Comparison of ENCODE assay signal across 19 mouse cellular contexts in genomic region chr9:97773911-97774310, GRCm38 (mm10).
DNase-seq lines count a peak whose midpoint lies in the region; ATAC-seq and TF ChIP-seq lines count a peak whose summit lies in the region.
"Had no signal": no experiment of that assay in that cellular context is flagged by ENCODE, and none has a peak within 500 bp of the region (broad histone marks: within the 10 kb centered on the region; RNA-seq: fewer than 3 reads in every experiment).

No protein-coding gene starts in this region.

- H3K4me2 ChIP-seq in embryonic facial prominence, embryonic 14.5 days (ENCODE audit: low read depth, low read length), result no peak overlapping the region
- H3K4me2 ChIP-seq: forebrain, embryonic 13.5 days; limb, embryonic 15.5 days had no signal

- no peak for TF ChIP-seq CTCF in brain, embryonic 14.5 days (IDR thresholded peaks at IDR 0.05; ENCODE audit: borderline replicate concordance, extremely low read depth, insufficient read depth, insufficient read length)

- DNase-seq in embryonic facial prominence, embryonic 14.5 days (ENCODE audit: low spot score), result peak; percentile 39
- no peak for DNase-seq in embryonic facial prominence, embryonic 10.5 days (ENCODE audit: low spot score)
- peak; percentile 16 to 20 for DNase-seq in left cerebral cortex, adult 18-20 months (ENCODE audit: low spot score in 2 of 2)
- DNase-seq in left cerebral cortex, postnatal 14 days (ENCODE audit: low spot score in 2 of 2), result no peak
- DNase-seq in brain, embryonic 14.5 days (ENCODE audit: low read depth), result peak; percentile 52
- peak; percentile 25 to 37 for DNase-seq in layer of hippocampus, postnatal 10 days (ENCODE audit: low spot score in 2 of 2)
- no peak for DNase-seq in adrenal gland, adult 18-20 months (ENCODE audit: low spot score in 2 of 2)
- DNase-seq: B cell, adult 2 months; gastrocnemius, postnatal 36 days; midbrain, embryonic 14.5 days; right cerebral cortex, postnatal 25 days; thymus, adult 2 months had no signal

- 69% methylated on average over 3 of the region's 3 CpGs for WGBS in embryonic facial prominence, embryonic 14.5 days
- WGBS in embryonic facial prominence, embryonic 10.5 days, result 88% methylated on average over 3 of the region's 3 CpGs

- H3K27ac ChIP-seq in embryonic facial prominence, embryonic 14.5 days (replicated peaks; ENCODE audit: low read depth, low read length), result no peak overlapping the region
- no peak overlapping the region for H3K27ac ChIP-seq in embryonic facial prominence, embryonic 10.5 days (replicated peaks)
- H3K27ac ChIP-seq: forebrain, embryonic 13.5 days; heart, embryonic 10.5 days; limb, embryonic 15.5 days had no signal

- no peak for TF ChIP-seq POLR2A in brain, embryonic 14.5 days (IDR thresholded peaks at IDR 0.05; ENCODE audit: borderline replicate concordance, extremely low read depth, insufficient read depth, insufficient read length, poor library complexity, severe bottlenecking)

- no peak overlapping the region for H3K4me3 ChIP-seq in embryonic facial prominence, embryonic 14.5 days (ENCODE audit: low read depth, low read length)
- H3K4me3 ChIP-seq in embryonic facial prominence, embryonic 10.5 days, result no peak overlapping the region
- H3K4me3 ChIP-seq: erythroblast, embryonic 14.5 days; forebrain, embryonic 13.5 days; heart, embryonic 10.5 days; limb, embryonic 15.5 days; myocyte had no signal

- intact Hi-C loops in left cerebral cortex, postnatal 14 days (cut with DNase I), result no loop called here

- H3K36me3 ChIP-seq in embryonic facial prominence, embryonic 14.5 days (ENCODE audit: control insufficient read depth, insufficient read depth, low read length), result no peaks in the 10 kb centered on the region
- no peaks in the 10 kb centered on the region for H3K36me3 ChIP-seq in embryonic facial prominence, embryonic 10.5 days (replicated peaks)
- H3K36me3 ChIP-seq: heart, embryonic 10.5 days; limb, embryonic 15.5 days had no signal

- no peaks in the 10 kb centered on the region for H3K27me3 ChIP-seq in embryonic facial prominence, embryonic 14.5 days (replicated peaks; ENCODE audit: control insufficient read depth, insufficient read depth, low read length)
- H3K27me3 ChIP-seq in embryonic facial prominence, embryonic 10.5 days (replicated peaks; ENCODE audit: low read depth, poor library complexity, severe bottlenecking), result no peaks in the 10 kb centered on the region
- H3K27me3 ChIP-seq: forebrain, embryonic 13.5 days; limb, embryonic 15.5 days had no signal

- H3K9ac ChIP-seq in embryonic facial prominence, embryonic 14.5 days (ENCODE audit: low read depth, low read length), result no peak overlapping the region
- H3K9ac ChIP-seq: forebrain, embryonic 13.5 days; limb, embryonic 15.5 days had no signal

- no peaks in the 10 kb centered on the region for H3K9me3 ChIP-seq in embryonic facial prominence, embryonic 14.5 days (ENCODE audit: control insufficient read depth, low read length)
- no peaks in the 10 kb centered on the region for H3K9me3 ChIP-seq in embryonic facial prominence, embryonic 10.5 days
- H3K9me3 ChIP-seq: forebrain, embryonic 13.5 days; heart, embryonic 10.5 days; limb, embryonic 15.5 days had no signal

- ATAC-seq in embryonic facial prominence, embryonic 14.5 days (ENCODE audit: low read depth), result 0 out of 2 replicates have a peak, but pooled peaks have one; percentile 26
- ATAC-seq: forebrain, embryonic 13.5 days; intestine, postnatal 0 days; lung, postnatal 0 days had no signal

- H3K4me1 ChIP-seq in embryonic facial prominence, embryonic 14.5 days (ENCODE audit: control insufficient read depth, insufficient read depth, low read length), result no peaks in the 10 kb centered on the region
- H3K4me1 ChIP-seq in embryonic facial prominence, embryonic 10.5 days, result no peaks in the 10 kb centered on the region
- H3K4me1 ChIP-seq: limb, embryonic 15.5 days had no signal

Comparison
In these comparisons a context has a peak if more than half of its experiments do, and no peak if none do; other contexts are left out.
1. DNase-seq: peak in embryonic facial prominence, embryonic 14.5 days (single experiment), left cerebral cortex, adult 18-20 months (2 of 2), brain, embryonic 14.5 days (single experiment) and layer of hippocampus, postnatal 10 days (2 of 2); none in embryonic facial prominence, embryonic 10.5 days (single experiment), left cerebral cortex, postnatal 14 days (0 of 2) and adrenal gland, adult 18-20 months (0 of 2).